Mouse (Mus musculus) limb, embryonic 14.5 days (tissue): Measurements from ENCODE around the gene Nmnat2. TPM values are rescaled to one million over a fixed set of nuclear protein-coding genes. Genes with fewer than 3 reads are reported as not detected.
A peak's percentile ranks its signal among the peaks of the same experiment; 100 is the strongest.

ENCODE experiments used
- ATAC-seq: fragments of 200-750 bp; cut with Nextera tagmentation; 2 replicates; pipeline ENCODE4 v1.8.0; 2017; ENCODE audit warnings: low read depth, moderate number of reproducible peaks, moderate TSS enrichment; ENCODE audit not compliant: low FRiP score
- DNase-seq: peaks from one replicate; pipeline ENCODE4 v3.0.0-alpha.2; 2015; ENCODE audit warnings: low spot score
- H3K27ac ChIP-seq: fragments of 300-500 bp; sonication (generic); replicated peaks from 2 replicates; pipeline ENCODE4 v1.5.1; 2014; ENCODE audit warnings: low read depth, mild to moderate bottlenecking, low read length, moderate library complexity, mixed read lengths
- H3K27me3 ChIP-seq: fragments of 300-500 bp; sonication (generic); 2 replicates; pipeline ENCODE4 v1.6.1; 2014; ENCODE audit warnings: low read length, mixed read lengths; ENCODE audit not compliant: control insufficient read depth, insufficient read depth
- H3K36me3 ChIP-seq: fragments of 300-500 bp; sonication (generic); 2 replicates; pipeline ENCODE4 v1.6.1; 2014; ENCODE audit warnings: mild to moderate bottlenecking, low read length, moderate library complexity, mixed read lengths; ENCODE audit not compliant: control insufficient read depth, insufficient read depth
- H3K4me1 ChIP-seq: fragments of 300-500 bp; sonication (generic); 2 replicates; pipeline ENCODE4 v1.6.1; 2014; ENCODE audit warnings: antibody characterized with exemption, low read length, mixed read lengths; ENCODE audit not compliant: control insufficient read depth, insufficient read depth
- H3K4me2 ChIP-seq: fragments of 300-500 bp; sonication (generic); replicated peaks from 2 replicates; pipeline ENCODE4 v1.6.1; 2014; ENCODE audit warnings: low read depth, mild to moderate bottlenecking, low read length, moderate library complexity; ENCODE audit not compliant: severe bottlenecking
- H3K4me3 ChIP-seq: fragments of 300-500 bp; sonication (generic); replicated peaks from 2 replicates; pipeline ENCODE4 v1.5.1; 2014; ENCODE audit warnings: low read length
- H3K9ac ChIP-seq: fragments of 300-500 bp; sonication (generic); 2 replicates; pipeline ENCODE4 v1.6.1; 2014; ENCODE audit warnings: mild to moderate bottlenecking, low read depth, low read length, moderate library complexity; ENCODE audit not compliant: severe bottlenecking
- H3K9me3 ChIP-seq: fragments of 300-500 bp; sonication (generic); 2 replicates; pipeline ENCODE4 v1.6.1; 2016; ENCODE audit warnings: low read length; ENCODE audit not compliant: control insufficient read depth
- POLR2A ChIP-seq: fragments of 200-500 bp; IDR thresholded peaks from 2 replicates; pipeline ENCODE4 v1.8.0; 2012; ENCODE audit warnings: inconsistent platforms, mild to moderate bottlenecking, moderate library complexity, borderline replicate concordance; ENCODE audit not compliant: insufficient read depth, insufficient read length; ENCODE audit errors: extremely low read depth
- WGBS: fragments of 180-500 bp; shearing (Covaris S2); extraction: QIAGEN DNeasy Blood & Tissue Kit; methylation state at CpG from one replicate; pipeline ENCODE4 v1.1.7; 2014; 5-methylcytosine and 5-hydroxymethylcytosine counted together
- polyA plus RNA-seq, 2 experiments: library from polyadenylated mRNA; depleted of rRNA in 1 of 2; stranded (reverse) in 1 of 2; unstranded in 1 of 2; fragments of >200 nt; fragmentation: Nextera tagmentation in 1 of 2; extraction: Ambion mirVana in 1 of 2; gene quantifications; 2 replicates each; pipeline versions ENCODE4 v1.2.1 to v1.2.3; 2012 to 2014

Nmnat2 gene
- polyA plus RNA-seq, 2 experiments, result 1.6 to 2.0 TPM

- WGBS, result 65% methylated on average over 5 of the region's 5 CpGs
- H3K27ac ChIP-seq, result no peak overlapping the region
- TF ChIP-seq POLR2A, result no peak
- no peaks in the 10 kb centered on the region for H3K27me3 ChIP-seq
- no peak for ATAC-seq
- H3K4me2 ChIP-seq, result no peak overlapping the region
- no peak overlapping the region for H3K9ac ChIP-seq
- DNase-seq, result no peak
- no peaks in the 10 kb centered on the region for H3K36me3 ChIP-seq
- no peak overlapping the region for H3K4me3 ChIP-seq
- no peaks in the 10 kb centered on the region for H3K9me3 ChIP-seq
- H3K4me1 ChIP-seq, result 0 out of 2 replicates have a peak, but pooled peaks cover 3% of the 10 kb centered on the region
Measured at GRCm38 (mm10) chr1:153033145-153033908, 78.5 kb downstream of the Nmnat2 start.

DNA sequence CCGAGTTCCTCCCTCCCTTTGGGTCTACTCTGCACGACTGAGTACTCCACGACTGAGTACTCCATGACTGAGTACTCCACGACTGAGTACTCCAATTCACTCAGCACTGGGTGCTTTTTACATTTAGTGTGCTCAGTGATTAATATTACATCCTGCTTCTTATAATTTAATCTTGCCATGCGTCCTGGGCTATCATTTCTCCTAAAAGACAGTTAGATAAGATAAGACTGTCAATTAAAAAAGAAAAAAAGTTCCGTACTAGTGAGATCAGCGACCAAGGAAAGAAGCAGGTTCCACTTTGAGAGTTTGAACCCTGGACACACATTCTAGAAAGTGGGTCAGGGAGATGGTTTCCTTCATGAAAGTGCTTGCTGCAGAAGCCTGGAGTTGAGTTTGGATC, 79.3 kb downstream of the Nmnat2 start:
- H3K36me3 ChIP-seq, result no peaks in the 10 kb centered on the region
- no peaks in the 10 kb centered on the region for H3K27me3 ChIP-seq
- no peak for ATAC-seq
- no peaks in the 10 kb centered on the region for H3K9me3 ChIP-seq
- H3K4me1 ChIP-seq, result 0 out of 2 replicates have a peak, but pooled peaks cover 3% of the 10 kb centered on the region
- no peak overlapping the region for H3K27ac ChIP-seq
- no peak overlapping the region for H3K9ac ChIP-seq
- no peak overlapping the region for H3K4me3 ChIP-seq
- 78% methylated on average over 7 of the region's 7 CpGs for WGBS
- no peak overlapping the region for H3K4me2 ChIP-seq
- TF ChIP-seq POLR2A, result no peak
- DNase-seq, result no peak

GRCm38 (mm10) chr1:153035328-153035944, 80.6 kb downstream of the Nmnat2 start:
- Histone ChIP-seq H3K4me1 (0 out of 2 replicates have a peak, but pooled peaks cover 3% of the 10 kb centered on the region), H3K27me3 (no peaks in the 10 kb centered on the region), H3K9ac (no peak overlapping the region), H3K9me3 (no peaks in the 10 kb centered on the region), H3K4me3 (no peak overlapping the region), H3K36me3 (no peaks in the 10 kb centered on the region), H3K27ac (no peak overlapping the region), H3K4me2 (no peak overlapping the region)
- WGBS, result 42% methylated on average over 6 of the region's 6 CpGs
- ATAC-seq (no peak), DNase-seq (peak; percentile 69)
- no peak for TF ChIP-seq POLR2A

DNA sequence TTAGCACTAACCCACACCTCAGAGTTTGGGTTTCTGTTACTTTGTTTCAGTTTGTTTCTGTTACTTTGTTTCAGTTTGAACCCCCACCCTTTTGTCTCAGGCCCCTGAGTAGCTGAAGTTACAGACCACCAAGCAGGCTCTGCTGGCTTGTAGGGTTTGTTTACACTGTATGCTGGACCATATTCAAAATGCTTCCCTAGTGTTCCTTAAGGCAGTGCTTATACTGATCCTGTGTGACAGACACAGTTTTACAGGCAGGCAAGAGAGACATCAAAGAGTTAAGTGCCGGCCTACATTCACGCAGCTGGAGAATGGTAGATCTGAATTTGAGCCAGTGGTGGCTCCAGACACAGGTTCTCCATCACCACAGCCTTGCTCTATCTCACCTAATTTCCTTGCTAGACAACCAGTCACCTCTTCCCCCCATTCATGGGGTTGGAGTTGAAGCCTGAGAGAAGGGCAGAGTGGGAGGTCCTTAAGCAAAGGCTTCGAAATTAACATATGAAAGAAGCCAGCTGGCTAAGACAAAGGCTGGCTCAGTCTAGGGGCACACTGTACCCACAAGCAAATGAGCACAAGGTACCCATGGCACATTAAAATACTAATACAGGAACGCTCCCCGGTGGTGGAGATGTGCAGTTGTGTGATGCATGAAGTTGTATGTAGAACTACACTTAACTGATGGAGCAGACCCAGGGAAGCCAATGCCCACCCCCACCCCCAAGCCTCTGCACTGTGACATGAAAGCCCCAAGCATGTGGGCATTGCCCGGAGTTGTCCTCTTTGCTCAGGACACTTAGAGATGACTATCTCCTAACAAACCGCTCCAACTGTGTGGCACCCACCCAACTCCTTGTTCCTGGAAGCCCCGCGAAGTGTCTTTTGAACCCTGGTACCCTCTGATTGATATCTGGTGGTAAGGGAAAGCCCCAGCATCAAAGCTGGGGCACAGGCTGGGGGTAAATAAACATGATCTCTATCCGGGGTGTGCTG, 82.9 kb downstream of the Nmnat2 start:
- WGBS, result 68% methylated on average over 10 of the region's 10 CpGs
- Histone ChIP-seq H3K4me2 (no peak overlapping the region), H3K4me1 (0 out of 2 replicates have a peak, but pooled peaks cover 3% of the 10 kb centered on the region), H3K27ac (no peak overlapping the region), H3K9ac (no peak overlapping the region), H3K27me3 (no peaks in the 10 kb centered on the region), H3K9me3 (no peaks in the 10 kb centered on the region), H3K36me3 (no peaks in the 10 kb centered on the region), H3K4me3 (no peak overlapping the region)
- no peak for TF ChIP-seq POLR2A
- ATAC-seq (no peak), DNase-seq (no peak)

- H3K27me3 ChIP-seq, result no peaks in the 10 kb centered on the region
- DNase-seq (peak; percentile 37), ATAC-seq (no peak)
- 0 out of 2 replicates have a peak, but pooled peaks cover 3% of the 10 kb centered on the region for H3K4me1 ChIP-seq
- H3K4me2 ChIP-seq, result no peak overlapping the region
- H3K9me3 ChIP-seq, result no peaks in the 10 kb centered on the region
- no peak overlapping the region for H3K27ac ChIP-seq
- no peaks in the 10 kb centered on the region for H3K36me3 ChIP-seq
- TF ChIP-seq POLR2A, result no peak
- WGBS, result 49% methylated on average over 3 of the region's 3 CpGs
- H3K9ac ChIP-seq, result no peak overlapping the region
- H3K4me3 ChIP-seq, result no peak overlapping the region
Measured at GRCm38 (mm10) chr1:153040091-153040490, 85.3 kb downstream of the Nmnat2 start.
